Mouse (Mus musculus): Measurements from ENCODE around the gene Inpp5b. TPM values are rescaled to one million over a fixed set of nuclear protein-coding genes. Genes with fewer than 3 reads are reported as not detected.

Inpp5b gene
- polyA plus RNA-seq, 1 experiment from 2014 or later, result 22.4 TPM

- peak overlapping the region; percentile 82 for H3K4me2 ChIP-seq (replicated peaks; ENCODE audit: low read depth)
- H3K4me1 ChIP-seq (replicated peaks; ENCODE audit: control insufficient read depth, insufficient read depth, low read length), result peaks cover 5% of the 10 kb centered on the region; the same call in 1 of the 2 replicates
- peak overlapping the region; percentile 78 for H3K27ac ChIP-seq (ENCODE audit: low read depth, low read length)
- H3K4me3 ChIP-seq (ENCODE audit: low read depth, low read length), result peak overlapping the region; percentile 78
- 21% methylated on average over 15 of the region's 15 CpGs for WGBS
- no peak for ATAC-seq
- peak; percentile 52 for TF ChIP-seq CTCF (IDR thresholded peaks at IDR 0.05; ENCODE audit: low read depth)
- no peaks in the 10 kb centered on the region for H3K36me3 ChIP-seq (ENCODE audit: control insufficient read depth, insufficient read depth)
- H3K27me3 ChIP-seq (replicated peaks; ENCODE audit: control insufficient read depth, insufficient read depth, low read length), result no peaks in the 10 kb centered on the region
- peak overlapping the region; percentile 72 for H3K9ac ChIP-seq (ENCODE audit: low read depth, low read length)
- no peaks in the 10 kb centered on the region for H3K9me3 ChIP-seq (ENCODE audit: control insufficient read depth)
These were observed 10.9 kb downstream of the Inpp5b start for GRCm38 (mm10) chr4:124752281-124753199.

- ATAC-seq, result no peak
- Histone ChIP-seq H3K4me2 (replicated peaks; ENCODE audit: low read depth) (no peak overlapping the region), H3K9me3 (ENCODE audit: control insufficient read depth) (no peaks in the 10 kb centered on the region), H3K9ac (ENCODE audit: low read depth, low read length) (no peak overlapping the region), H3K27ac (ENCODE audit: low read depth, low read length) (no peak overlapping the region; the same call in 1 of the 2 replicates), H3K4me1 (replicated peaks; ENCODE audit: control insufficient read depth, insufficient read depth, low read length) (peaks cover 8% of the 10 kb centered on the region), H3K36me3 (ENCODE audit: control insufficient read depth, insufficient read depth) (no peaks in the 10 kb centered on the region), H3K27me3 (replicated peaks; ENCODE audit: control insufficient read depth, insufficient read depth, low read length) (no peaks in the 10 kb centered on the region), H3K4me3 (ENCODE audit: low read depth, low read length) (no peak overlapping the region)
- WGBS, result 37% methylated on average over 7 of the region's 7 CpGs
- TF ChIP-seq CTCF (IDR thresholded peaks at IDR 0.05; ENCODE audit: low read depth), result no peak
These were observed 13.9 kb downstream of the Inpp5b start for GRCm38 (mm10) chr4:124755526-124755925.

GRCm38 (mm10) chr4:124759305-124759811 is 17.7 kb downstream of the Inpp5b start:
- TF ChIP-seq CTCF (IDR thresholded peaks at IDR 0.05; ENCODE audit: low read depth), result no peak
- H3K36me3 ChIP-seq (ENCODE audit: control insufficient read depth, insufficient read depth), result no peaks in the 10 kb centered on the region
- ATAC-seq, result peak; percentile 77
- no peak overlapping the region for H3K4me3 ChIP-seq (ENCODE audit: low read depth, low read length)
- no peak overlapping the region for H3K9ac ChIP-seq (ENCODE audit: low read depth, low read length)
- peaks cover 2% of the 10 kb centered on the region for H3K4me1 ChIP-seq (replicated peaks; ENCODE audit: control insufficient read depth, insufficient read depth, low read length)
- H3K27me3 ChIP-seq (replicated peaks; ENCODE audit: control insufficient read depth, insufficient read depth, low read length), result no peaks in the 10 kb centered on the region
- 32% methylated on average over 7 of the region's 7 CpGs for WGBS
- H3K27ac ChIP-seq (ENCODE audit: low read depth, low read length), result peak overlapping the region; percentile 84
- 0 out of 2 replicates have a peak overlapping the region, but pooled peaks have one; percentile 13 for H3K4me2 ChIP-seq (replicated peaks; ENCODE audit: low read depth)
- no peaks in the 10 kb centered on the region for H3K9me3 ChIP-seq (ENCODE audit: control insufficient read depth)

- TF ChIP-seq CTCF (IDR thresholded peaks at IDR 0.05; ENCODE audit: low read depth), result no peak
- peaks cover 2% of the 10 kb centered on the region for H3K4me1 ChIP-seq (replicated peaks; ENCODE audit: control insufficient read depth, insufficient read depth, low read length)
- H3K9ac ChIP-seq (ENCODE audit: low read depth, low read length), result no peak overlapping the region
- H3K36me3 ChIP-seq (ENCODE audit: control insufficient read depth, insufficient read depth), result no peaks in the 10 kb centered on the region
- no peaks in the 10 kb centered on the region for H3K9me3 ChIP-seq (ENCODE audit: control insufficient read depth)
- ATAC-seq, result no peak
- H3K27me3 ChIP-seq (replicated peaks; ENCODE audit: control insufficient read depth, insufficient read depth, low read length), result no peaks in the 10 kb centered on the region
- H3K27ac ChIP-seq (ENCODE audit: low read depth, low read length), result peak overlapping the region; percentile 1; the same call in 1 of the 2 replicates
- 21% methylated on average over 1 of the region's 1 CpGs for WGBS
- no peak overlapping the region for H3K4me3 ChIP-seq (ENCODE audit: low read depth, low read length)
- no peak overlapping the region for H3K4me2 ChIP-seq (replicated peaks; ENCODE audit: low read depth)
These were observed 19.6 kb downstream of the Inpp5b start for GRCm38 (mm10) chr4:124761201-124761600.

- Histone ChIP-seq H3K4me2 (replicated peaks; ENCODE audit: low read depth) (no peak overlapping the region), H3K4me3 (ENCODE audit: low read depth, low read length) (no peak overlapping the region), H3K36me3 (ENCODE audit: control insufficient read depth, insufficient read depth) (no peaks in the 10 kb centered on the region), H3K27ac (ENCODE audit: low read depth, low read length) (no peak overlapping the region), H3K9ac (ENCODE audit: low read depth, low read length) (no peak overlapping the region), H3K27me3 (replicated peaks; ENCODE audit: control insufficient read depth, insufficient read depth, low read length) (no peaks in the 10 kb centered on the region), H3K4me1 (replicated peaks; ENCODE audit: control insufficient read depth, insufficient read depth, low read length) (peaks cover 2% of the 10 kb centered on the region), H3K9me3 (ENCODE audit: control insufficient read depth) (no peaks in the 10 kb centered on the region)
- WGBS, result 66% methylated on average over 6 of the region's 6 CpGs
- TF ChIP-seq CTCF (IDR thresholded peaks at IDR 0.05; ENCODE audit: low read depth), result no peak
- ATAC-seq, result no peak
These were observed 21.3 kb downstream of the Inpp5b start for GRCm38 (mm10) chr4:124762858-124763452.

Measured in intestine, postnatal 0 days (tissue).